Mouse (Mus musculus) limb, embryonic 13.5 days (tissue): ENCODE data around the gene Dusp27. TPM values are rescaled to one million over a fixed set of nuclear protein-coding genes. Genes with fewer than 3 reads are reported as not detected.

ENCODE experiments used
- ATAC-seq: fragments of 200-750 bp; cut with Nextera tagmentation; 2 replicates; pipeline ENCODE4 v1.8.0; 2017; ENCODE audit warnings: low read depth, moderate number of reproducible peaks, moderate TSS enrichment; ENCODE audit not compliant: low FRiP score
- H3K27ac ChIP-seq: fragments of 300-500 bp; sonication (generic); 2 replicates; pipeline ENCODE4 v1.5.1; 2015; ENCODE audit warnings: inconsistent platforms, mild to moderate bottlenecking, moderate library complexity
- H3K27me3 ChIP-seq: fragments of 300-500 bp; sonication (generic); 2 replicates; pipeline ENCODE4 v1.6.1; 2015; ENCODE audit warnings: mild to moderate bottlenecking, inconsistent platforms
- H3K36me3 ChIP-seq: fragments of 300-500 bp; sonication (generic); 2 replicates; pipeline ENCODE4 v1.6.1; 2015; ENCODE audit warnings: inconsistent platforms, mild to moderate bottlenecking, moderate library complexity
- H3K4me1 ChIP-seq: fragments of 300-500 bp; sonication (generic); 2 replicates; pipeline ENCODE4 v1.6.1; 2015; ENCODE audit warnings: inconsistent platforms
- H3K4me2 ChIP-seq: fragments of 300-500 bp; sonication (generic); replicated peaks from 2 replicates; pipeline ENCODE4 v1.6.1; 2015; ENCODE audit warnings: inconsistent platforms, mild to moderate bottlenecking, moderate library complexity
- H3K4me3 ChIP-seq: fragments of 300-500 bp; sonication (generic); 2 replicates; pipeline ENCODE4 v1.5.1; 2015; ENCODE audit warnings: moderate library complexity, mild to moderate bottlenecking, inconsistent platforms
- H3K9ac ChIP-seq: fragments of 300-500 bp; sonication (generic); 2 replicates; pipeline ENCODE4 v1.6.1; 2015; ENCODE audit warnings: mild to moderate bottlenecking, inconsistent platforms
- H3K9me3 ChIP-seq: fragments of 300-500 bp; sonication (generic); 2 replicates; pipeline ENCODE4 v1.6.1; 2016; ENCODE audit warnings: inconsistent platforms
- WGBS: fragments of 180-500 bp; shearing (Covaris S2); methylation state at CpG from one replicate; pipeline ENCODE4 v1.1.7; 2015; 5-methylcytosine and 5-hydroxymethylcytosine counted together
- polyA plus RNA-seq: library from polyadenylated mRNA; unstranded; fragments of >200 nt; fragmentation: Nextera tagmentation; extraction: Ambion mirVana; gene quantifications from 2 replicates; pipeline ENCODE4 v1.2.1, GENCODE M21; 2015

Dusp27 gene
- polyA plus RNA-seq, 1 experiment from 2014 or later, result 6.4 TPM

DNA sequence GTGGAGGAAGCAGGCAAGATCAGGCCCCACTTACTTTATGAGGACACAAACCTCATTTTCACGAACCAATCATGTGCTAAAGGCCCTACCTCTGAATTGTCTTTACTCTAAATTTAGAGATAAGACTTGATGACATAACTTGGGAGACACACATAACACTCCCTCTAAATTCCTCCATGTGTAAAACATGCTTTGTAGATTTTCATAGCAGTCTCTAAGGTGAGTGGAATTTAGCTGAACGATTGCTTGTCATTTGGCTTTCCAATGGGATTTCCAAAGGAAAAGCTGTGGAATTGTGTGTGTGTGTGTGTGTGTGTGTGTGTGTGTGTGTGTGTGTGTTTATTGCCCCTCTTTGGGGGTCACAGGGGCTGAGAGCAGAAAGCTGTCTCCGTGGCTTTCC, 38.4 kb downstream of the Dusp27 start:
- Histone ChIP-seq H3K9ac (no peak overlapping the region), H3K9me3 (no peaks in the 10 kb centered on the region), H3K4me2 (no peak overlapping the region), H3K4me1 (peaks cover 12% of the 10 kb centered on the region; the same call in 1 of the 2 replicates), H3K27ac (no peak overlapping the region), H3K36me3 (no peaks in the 10 kb centered on the region), H3K4me3 (no peak overlapping the region), H3K27me3 (no peaks in the 10 kb centered on the region)
- 38% methylated on average over 3 of the region's 3 CpGs for WGBS
- no peak for ATAC-seq

DNA sequence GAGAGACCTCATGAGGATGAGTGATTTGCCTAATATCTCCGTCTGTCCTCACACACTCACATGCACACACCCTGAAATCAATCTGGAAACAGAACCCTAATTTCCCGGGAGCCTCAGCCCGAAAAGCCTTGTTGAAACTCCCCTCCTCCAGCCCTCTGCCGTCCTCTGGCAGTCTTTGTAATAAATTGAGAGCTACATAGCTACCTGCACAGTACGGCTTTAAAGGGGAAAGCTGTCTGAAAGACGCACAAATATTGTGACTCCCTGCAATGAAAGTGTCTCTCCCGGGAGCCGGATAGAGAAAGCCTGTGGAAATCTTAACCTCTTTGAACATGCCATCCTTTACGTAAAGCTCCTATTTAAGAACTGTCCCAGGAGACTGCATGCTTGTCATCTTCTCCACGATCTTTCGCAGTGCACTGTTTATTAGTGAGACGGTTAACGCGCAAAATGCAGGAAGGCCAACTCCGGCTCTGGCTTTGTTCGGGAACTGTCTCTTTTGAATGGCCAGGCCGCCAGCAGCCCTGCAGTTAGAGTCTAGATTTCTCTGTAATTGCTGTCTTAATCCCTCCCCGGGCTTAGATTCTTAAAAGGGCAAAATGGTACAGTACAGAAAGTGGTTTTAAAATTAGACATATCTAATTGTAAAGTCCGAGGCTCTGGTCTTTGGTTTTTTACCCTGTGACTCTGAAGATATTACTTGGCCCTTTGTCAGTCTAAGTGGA, 39.1 kb downstream of the Dusp27 start:
- H3K27ac ChIP-seq, result no peak overlapping the region
- H3K27me3 ChIP-seq, result no peaks in the 10 kb centered on the region
- ATAC-seq, result no peak
- peaks cover 12% of the 10 kb centered on the region; the same call in 1 of the 2 replicates for H3K4me1 ChIP-seq
- H3K36me3 ChIP-seq, result no peaks in the 10 kb centered on the region
- no peak overlapping the region for H3K4me2 ChIP-seq
- no peak overlapping the region for H3K4me3 ChIP-seq
- WGBS, result 54% methylated on average over 19 of the region's 19 CpGs
- H3K9me3 ChIP-seq, result no peaks in the 10 kb centered on the region
- H3K9ac ChIP-seq, result no peak overlapping the region

DNA sequence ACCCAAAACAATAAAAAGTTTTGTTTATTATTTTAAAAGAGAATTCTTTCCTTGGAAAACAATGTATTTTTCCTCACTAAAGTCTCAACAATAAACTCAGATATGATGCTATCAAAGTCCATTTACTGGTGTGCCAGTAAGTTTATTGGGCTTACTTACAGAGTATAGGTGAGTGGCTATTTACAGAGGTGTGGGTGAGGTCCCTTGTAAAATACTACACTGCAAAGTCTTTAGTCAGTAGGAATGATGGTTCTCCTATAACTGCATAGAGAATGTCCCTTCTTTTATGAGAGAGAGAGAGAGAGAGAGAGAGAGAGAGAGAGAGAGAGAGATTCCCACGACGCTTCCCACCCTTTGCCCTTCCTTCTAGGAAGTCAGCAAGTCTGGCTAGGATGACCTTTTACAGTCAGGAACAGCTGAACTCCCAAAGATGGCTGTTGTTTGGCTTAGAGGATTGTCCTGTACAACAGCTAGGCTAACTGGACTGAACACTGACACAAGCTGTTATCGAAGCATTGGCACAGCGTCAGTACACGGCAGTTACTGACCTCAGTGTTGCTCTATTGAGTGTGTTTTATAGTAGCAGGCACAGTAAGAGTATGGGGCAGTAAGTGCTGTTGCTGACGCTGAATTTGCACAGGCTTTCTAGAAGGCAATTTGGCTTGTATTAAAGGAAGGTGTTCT, 50.5 kb downstream of the Dusp27 start:
- H3K36me3 ChIP-seq, result no peaks in the 10 kb centered on the region
- ATAC-seq, result no peak
- no peak overlapping the region for H3K9ac ChIP-seq
- no peak overlapping the region for H3K4me2 ChIP-seq
- 59% methylated on average over 6 of the region's 6 CpGs for WGBS
- no peak overlapping the region for H3K27ac ChIP-seq
- H3K4me1 ChIP-seq, result no peaks in the 10 kb centered on the region
- no peaks in the 10 kb centered on the region for H3K9me3 ChIP-seq
- no peak overlapping the region for H3K4me3 ChIP-seq
- H3K27me3 ChIP-seq, result no peaks in the 10 kb centered on the region

DNA sequence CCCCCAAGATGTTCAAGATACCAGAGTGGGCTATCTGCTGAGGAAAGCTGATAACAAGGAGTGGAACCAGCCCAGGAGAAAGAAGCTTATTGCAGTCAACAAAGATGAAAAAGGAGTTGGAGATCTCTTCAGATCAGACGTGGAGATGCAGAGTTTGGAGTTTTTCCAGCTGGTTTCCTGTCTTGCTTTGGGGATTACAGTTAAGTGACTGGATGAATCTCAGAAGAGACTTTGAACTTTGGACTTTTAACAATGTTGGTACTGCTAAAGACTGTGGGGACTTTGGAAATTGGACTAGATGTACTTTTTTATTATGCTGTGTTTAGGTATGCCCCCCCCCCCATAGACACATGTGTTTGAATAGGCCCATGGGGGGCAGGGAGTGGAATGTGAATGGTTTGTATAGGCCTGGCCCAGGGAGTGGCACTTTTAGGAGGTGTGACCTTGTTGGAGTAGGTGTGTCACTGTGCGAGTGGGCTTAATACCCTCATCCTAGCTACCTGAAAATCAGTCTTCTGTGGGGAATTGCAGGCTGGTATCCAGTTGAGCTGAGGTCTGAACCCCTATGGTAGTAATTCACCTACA, 59.8 kb downstream of the Dusp27 start:
- Histone ChIP-seq H3K27ac (no peak overlapping the region), H3K4me2 (no peak overlapping the region), H3K9ac (no peak overlapping the region), H3K4me3 (no peak overlapping the region), H3K27me3 (no peaks in the 10 kb centered on the region), H3K36me3 (no peaks in the 10 kb centered on the region), H3K9me3 (peaks cover 10% of the 10 kb centered on the region; the same call in 1 of the 2 replicates), H3K4me1 (0 out of 2 replicates have a peak, but pooled peaks cover 6% of the 10 kb centered on the region)
- no peak for ATAC-seq
- WGBS, result 80% methylated on average over 2 of the region's 2 CpGs

DNA sequence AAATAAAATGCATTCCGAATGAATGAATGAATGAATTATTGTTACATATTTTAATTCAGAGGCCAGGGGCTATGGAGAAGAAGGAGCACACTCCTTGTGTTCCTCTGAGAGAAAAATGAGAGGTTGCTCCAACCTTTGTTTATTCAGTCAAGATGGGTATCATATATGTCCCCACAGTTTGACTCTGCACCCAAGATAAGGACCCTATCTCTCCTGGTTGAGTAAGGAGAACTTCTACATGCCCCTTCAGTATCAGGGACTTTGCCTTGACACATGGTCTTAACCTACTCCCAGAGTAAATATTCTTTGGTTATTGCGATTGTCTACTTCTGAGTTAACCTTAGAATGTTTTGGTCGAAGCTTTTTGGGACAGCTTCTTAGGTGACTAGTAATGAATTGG, 63.9 kb downstream of the Dusp27 start:
- no peaks in the 10 kb centered on the region for H3K27me3 ChIP-seq
- ATAC-seq, result no peak
- no peak overlapping the region for H3K27ac ChIP-seq

DNA sequence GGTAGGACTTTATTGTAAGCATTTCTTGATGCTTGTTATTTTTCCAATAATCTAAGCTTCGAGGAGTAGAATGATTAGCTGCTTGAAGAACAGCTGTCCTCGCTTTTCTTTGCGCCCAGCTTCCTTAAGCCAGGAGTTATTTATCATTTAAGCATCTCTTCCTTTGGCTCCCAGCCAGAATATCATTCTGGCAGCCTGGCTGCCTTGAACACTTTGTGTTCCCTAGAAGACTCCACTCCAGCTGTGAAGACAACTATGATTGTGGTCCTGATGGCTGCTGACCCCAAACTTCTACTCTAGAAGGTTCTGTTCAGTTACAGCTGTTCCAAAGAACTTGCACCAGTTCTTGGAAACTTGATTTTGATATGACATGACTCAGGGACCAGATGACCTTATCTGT, 66.2 kb downstream of the Dusp27 start:
- Histone ChIP-seq H3K36me3 (no peaks in the 10 kb centered on the region), H3K9me3 (no peaks in the 10 kb centered on the region), H3K4me1 (peaks cover 21% of the 10 kb centered on the region), H3K4me3 (no peak overlapping the region), H3K27ac (no peak overlapping the region), H3K9ac (no peak overlapping the region), H3K4me2 (no peak overlapping the region), H3K27me3 (peaks cover 6% of the 10 kb centered on the region; the same call in 1 of the 2 replicates)
- 52% methylated on average over 3 of the region's 3 CpGs for WGBS
- ATAC-seq, result no peak; the same call in 1 of the 2 replicates

More for the DNA sequence above, 63.9 kb downstream of the Dusp27 start:
- Histone ChIP-seq H3K36me3 (no peaks in the 10 kb centered on the region), H3K9me3 (peaks cover 3% of the 10 kb centered on the region; the same call in 1 of the 2 replicates), H3K4me2 (no peak overlapping the region), H3K9ac (no peak overlapping the region), H3K4me1 (peaks cover 21% of the 10 kb centered on the region), H3K4me3 (no peak overlapping the region)
- WGBS, result 90% methylated on average over 3 of the region's 3 CpGs

DNA sequence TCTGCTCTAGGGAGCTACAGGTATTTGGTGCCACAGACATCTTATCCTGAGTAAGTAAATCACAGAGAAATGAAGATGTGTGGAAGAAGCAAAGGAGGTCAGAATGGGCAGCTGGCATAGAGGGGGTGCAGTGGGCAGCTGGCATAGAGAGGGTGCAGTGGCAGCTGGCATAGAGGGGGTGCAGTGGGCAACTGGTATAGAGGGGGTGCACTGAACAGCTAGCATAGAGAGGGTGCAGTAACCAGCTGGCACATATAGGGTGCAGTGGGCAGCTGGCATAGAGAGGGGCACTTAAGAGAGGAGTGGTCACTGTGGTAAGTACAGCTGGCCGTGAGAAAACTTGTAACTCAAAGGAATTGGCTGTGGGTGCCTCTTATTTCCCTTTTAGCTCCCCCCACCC, 67.3 kb downstream of the Dusp27 start:
- Histone ChIP-seq H3K27me3 (peaks cover 13% of the 10 kb centered on the region), H3K9me3 (no peaks in the 10 kb centered on the region), H3K36me3 (no peaks in the 10 kb centered on the region), H3K27ac (no peak overlapping the region), H3K4me2 (no peak overlapping the region), H3K9ac (no peak overlapping the region), H3K4me3 (no peak overlapping the region), H3K4me1 (peaks cover 31% of the 10 kb centered on the region)
- 53% methylated on average over 1 of the region's 1 CpGs for WGBS
- ATAC-seq, result no peak

DNA sequence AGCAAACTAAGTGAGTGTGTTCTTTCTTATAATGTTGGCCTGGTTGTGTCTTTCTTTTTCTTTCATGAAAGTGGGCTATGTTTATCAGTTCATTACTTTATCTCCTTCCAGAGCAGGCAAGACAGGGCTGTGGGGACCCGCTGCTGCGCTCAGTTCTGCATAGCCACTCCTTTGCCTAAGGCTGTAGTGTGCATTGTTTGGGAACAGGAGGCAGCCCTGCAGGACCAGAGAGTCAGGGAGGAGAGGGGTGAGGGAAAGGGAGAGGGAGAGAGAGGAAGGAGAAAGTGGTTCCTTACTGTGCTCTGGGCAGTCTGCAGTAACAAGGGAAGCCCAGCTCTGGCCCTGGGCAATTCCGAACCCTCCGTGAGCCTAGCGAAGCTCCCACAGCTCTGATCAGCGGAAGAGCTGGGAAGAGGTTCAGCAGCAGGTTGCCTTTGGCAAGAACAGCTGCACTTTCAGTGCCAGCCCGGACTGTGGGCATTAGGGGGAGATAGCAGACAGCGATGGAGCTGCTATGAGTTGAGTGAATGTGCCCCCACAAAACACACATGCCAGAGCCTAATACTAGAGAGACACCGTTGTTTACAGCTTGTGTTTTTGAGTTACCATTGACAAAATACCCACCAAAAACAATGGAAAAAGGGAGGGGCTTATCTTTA, 71.5 kb downstream of the Dusp27 start:
- H3K4me3 ChIP-seq, result no peak overlapping the region
- no peak overlapping the region for H3K9ac ChIP-seq
- H3K27ac ChIP-seq, result no peak overlapping the region
- H3K27me3 ChIP-seq, result peaks cover 21% of the 10 kb centered on the region
- ATAC-seq, result no peak
- H3K4me2 ChIP-seq, result no peak overlapping the region
- H3K36me3 ChIP-seq, result no peaks in the 10 kb centered on the region
- no peaks in the 10 kb centered on the region for H3K9me3 ChIP-seq
- peaks cover 23% of the 10 kb centered on the region for H3K4me1 ChIP-seq
- WGBS, result 40% methylated on average over 9 of the region's 9 CpGs

DNA sequence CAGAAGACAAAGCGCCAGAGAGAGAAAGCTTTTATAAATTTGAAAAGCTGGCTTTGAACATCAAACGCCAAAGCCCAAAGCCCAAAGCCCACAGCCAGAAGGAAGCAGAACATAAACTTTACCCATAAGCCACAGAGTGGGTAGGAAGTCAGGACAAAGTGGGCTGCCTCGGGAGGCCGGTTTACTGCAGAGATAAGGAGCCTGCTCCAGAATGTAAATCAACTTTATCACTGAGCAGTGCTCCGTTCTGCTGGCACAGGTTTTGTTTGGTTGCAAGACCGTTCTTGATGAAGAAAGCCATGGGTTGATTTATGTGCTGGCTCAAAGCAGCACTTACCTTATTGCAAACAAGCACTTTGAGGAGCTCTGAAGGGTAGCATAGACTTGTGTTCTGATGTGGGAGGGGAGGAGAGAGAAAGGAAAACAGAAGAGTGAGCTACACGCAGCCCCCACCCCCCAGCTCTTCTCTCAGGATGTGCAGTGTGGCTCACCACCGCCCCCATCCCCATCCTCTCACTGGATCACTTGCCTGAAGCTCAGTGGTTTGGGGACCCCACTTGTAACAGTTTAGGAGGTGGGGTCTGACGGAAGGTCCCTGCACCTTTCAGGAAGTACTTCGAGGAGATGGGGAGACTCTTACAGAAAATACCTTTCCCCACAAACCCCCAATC, 74.3 kb downstream of the Dusp27 start:
- H3K4me3 ChIP-seq, result no peak overlapping the region
- WGBS, result 31% methylated on average over 10 of the region's 10 CpGs
- no peak overlapping the region for H3K9ac ChIP-seq
- H3K4me2 ChIP-seq, result no peak overlapping the region
- peaks cover 28% of the 10 kb centered on the region for H3K4me1 ChIP-seq
- H3K36me3 ChIP-seq, result no peaks in the 10 kb centered on the region
- H3K9me3 ChIP-seq, result no peaks in the 10 kb centered on the region
- H3K27me3 ChIP-seq, result peaks cover 19% of the 10 kb centered on the region
- ATAC-seq, result no peak
- no peak overlapping the region for H3K27ac ChIP-seq

DNA sequence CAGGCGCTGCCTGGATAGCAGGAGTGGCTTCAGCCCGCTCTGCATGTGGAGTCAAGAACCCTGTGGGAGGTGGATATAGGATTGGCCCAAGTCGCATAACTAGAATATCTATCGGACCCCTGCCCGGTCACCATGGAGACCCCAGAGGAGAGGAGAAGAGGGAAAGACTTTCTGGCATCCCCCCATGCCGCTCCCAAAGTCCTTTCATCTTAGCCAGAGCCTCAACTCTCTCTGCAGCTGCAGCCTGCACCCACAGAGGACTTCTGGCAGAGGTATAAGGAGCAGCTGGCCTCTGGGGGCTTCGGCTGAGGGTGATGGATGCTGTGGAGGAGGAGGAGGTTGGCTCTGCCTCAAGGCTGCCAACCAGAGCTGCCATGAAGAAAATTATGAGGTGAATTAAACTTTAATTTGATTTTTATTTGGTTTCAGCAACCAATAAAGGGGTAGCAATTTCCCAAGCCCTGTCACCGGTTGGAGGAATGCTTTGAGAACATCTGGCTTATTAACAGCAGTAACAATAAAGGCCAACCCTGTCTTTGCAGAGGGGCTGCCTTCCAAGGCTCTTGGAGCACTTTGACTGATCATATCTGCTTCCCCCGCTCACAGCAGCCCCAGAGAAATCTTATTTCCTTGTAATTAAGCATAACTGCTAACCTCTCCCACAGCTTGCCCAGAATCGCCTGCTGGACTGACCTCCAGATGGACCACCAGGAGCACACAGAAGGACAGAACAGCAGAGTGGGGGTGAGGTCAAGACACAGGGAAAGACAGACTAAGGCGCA, 78.5 kb downstream of the Dusp27 start:
- WGBS, result 5% methylated on average over 11 of the region's 11 CpGs
- H3K9ac ChIP-seq, result peak overlapping the region; percentile 59
- peak overlapping the region; percentile 61; the same call in 1 of the 2 replicates for H3K27ac ChIP-seq

More for the DNA sequence above, 78.5 kb downstream of the Dusp27 start:
- Histone ChIP-seq H3K27me3 (peaks cover 25% of the 10 kb centered on the region), H3K4me1 (peaks cover 56% of the 10 kb centered on the region), H3K9me3 (no peaks in the 10 kb centered on the region), H3K36me3 (no peaks in the 10 kb centered on the region), H3K4me3 (peak overlapping the region; percentile 48), H3K4me2 (peak overlapping the region; percentile 92)
- ATAC-seq, result peak; percentile 73
